Mouse (Mus musculus) heart, postnatal 25 days (tissue): ENCODE measurements around the gene Gm8764. TPM values are rescaled to one million over a fixed set of nuclear protein-coding genes. Genes with fewer than 3 reads are reported as not detected.
"Not testable (repeated sequence)": the region's sequence is repeated elsewhere in the genome, so short reads cannot be mapped to it uniquely, and the experiment has no call there.

Source experiments
- DNase-seq: peaks from one replicate; pipeline ENCODE4 v3.0.0; 2022; ENCODE audit warnings: low spot score
- intact Hi-C: fragments of 180-260 bp; cut with DNase I; formaldehyde crosslinking; loops from one replicate; pipeline ENCODE4 v1.15.1; 2025
- total RNA-seq, 2 experiments: library from RNA; stranded (reverse); gene quantifications; 2 replicates each; pipeline ENCODE4 v1.2.3; 2021

Gene Gm8764
- not detected for total RNA-seq

DNA sequence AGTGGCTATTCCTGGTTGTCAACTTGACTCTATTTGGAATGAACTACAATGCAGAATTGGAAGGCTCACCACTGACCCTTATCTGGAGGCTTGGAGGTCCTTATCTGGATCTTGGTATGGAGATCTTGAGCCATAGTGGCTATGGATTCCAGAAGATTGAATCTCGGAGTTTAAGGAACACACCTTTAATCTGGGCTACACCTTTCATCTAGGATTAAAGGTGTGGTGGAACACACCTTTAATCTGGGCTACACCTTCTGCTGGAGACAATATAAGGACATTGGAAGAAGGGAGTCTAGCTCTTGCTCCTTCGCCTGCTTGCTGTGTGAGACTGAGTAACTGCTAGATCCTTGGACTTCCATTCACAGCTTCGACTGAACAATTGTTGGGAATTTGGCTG is at the start of gene Gm8764:
Gene Gm8764 (plus strand): TSS at position 301 of the 400 bp plus-strand sequence.
- intact Hi-C loops, DNase-seq: not testable (repeated sequence)

DNA sequence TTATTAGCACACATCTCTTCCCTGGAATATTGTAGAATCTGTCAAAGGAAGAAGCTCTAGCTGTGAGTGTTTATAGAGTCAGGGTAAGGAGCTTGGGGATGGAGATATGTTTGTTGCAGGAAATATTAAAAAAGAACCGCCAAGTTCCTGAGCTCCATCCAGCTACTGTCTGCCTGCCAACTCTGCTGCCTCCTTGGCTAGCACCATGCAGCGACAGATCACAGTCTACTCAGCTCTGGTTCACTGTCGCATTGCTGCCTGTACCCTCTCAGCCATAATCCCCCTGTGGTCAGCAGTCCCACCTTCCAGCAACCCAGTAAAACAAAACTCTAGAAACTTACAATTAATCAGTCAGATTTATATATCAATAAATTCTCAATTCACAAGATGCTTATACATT is 49.8 kb upstream of the Gm8764 start:
- intact Hi-C loops = no loop called here
- DNase-seq = no peak

DNA sequence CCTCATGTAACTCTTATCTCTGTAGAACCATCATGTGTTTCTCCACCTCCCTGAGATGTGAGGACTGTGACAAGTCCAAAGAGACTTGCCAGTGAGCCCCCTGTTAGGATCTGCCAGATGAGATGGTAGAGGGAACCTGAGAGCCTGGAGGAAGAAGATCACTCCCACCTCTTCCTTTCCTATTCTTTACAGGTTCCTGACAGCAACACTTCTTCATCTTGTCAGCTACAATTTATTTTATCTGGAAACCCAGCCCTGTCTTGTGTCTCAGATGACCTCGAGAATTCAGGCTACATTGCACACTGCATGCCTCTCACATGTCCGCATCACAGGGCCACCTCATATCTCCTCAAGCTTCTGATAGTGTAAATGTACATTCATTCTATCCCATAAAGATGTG is 41.5 kb upstream of the Gm8764 start:
- intact Hi-C loops = no loop called here
- no peak for DNase-seq

DNA sequence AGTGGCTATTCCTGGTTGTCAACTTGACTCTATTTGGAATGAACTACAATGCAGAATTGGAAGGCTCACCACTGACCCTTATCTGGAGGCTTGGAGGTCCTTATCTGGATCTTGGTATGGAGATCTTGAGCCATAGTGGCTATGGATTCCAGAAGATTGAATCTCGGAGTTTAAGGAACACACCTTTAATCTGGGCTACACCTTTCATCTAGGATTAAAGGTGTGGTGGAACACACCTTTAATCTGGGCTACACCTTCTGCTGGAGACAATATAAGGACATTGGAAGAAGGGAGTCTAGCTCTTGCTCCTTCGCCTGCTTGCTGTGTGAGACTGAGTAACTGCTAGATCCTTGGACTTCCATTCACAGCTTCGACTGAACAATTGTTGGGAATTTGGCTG is 17.1 kb upstream of the Gm8764 start, which contains the start of gene Gm21293:
Gene Gm21293 (plus strand): TSS at position 301 of the 400 bp plus-strand sequence.
- intact Hi-C loops, DNase-seq: not testable (repeated sequence)

DNA sequence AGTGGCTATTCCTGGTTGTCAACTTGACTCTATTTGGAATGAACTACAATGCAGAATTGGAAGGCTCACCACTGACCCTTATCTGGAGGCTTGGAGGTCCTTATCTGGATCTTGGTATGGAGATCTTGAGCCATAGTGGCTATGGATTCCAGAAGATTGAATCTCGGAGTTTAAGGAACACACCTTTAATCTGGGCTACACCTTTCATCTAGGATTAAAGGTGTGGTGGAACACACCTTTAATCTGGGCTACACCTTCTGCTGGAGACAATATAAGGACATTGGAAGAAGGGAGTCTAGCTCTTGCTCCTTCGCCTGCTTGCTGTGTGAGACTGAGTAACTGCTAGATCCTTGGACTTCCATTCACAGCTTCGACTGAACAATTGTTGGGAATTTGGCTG is 8.6 kb upstream of the Gm8764 start, which contains the start of gene Gm6763:
Gene Gm6763 (plus strand): TSS at position 301 of the 400 bp plus-strand sequence.
- DNase-seq, intact Hi-C loops: not testable (repeated sequence)

DNA sequence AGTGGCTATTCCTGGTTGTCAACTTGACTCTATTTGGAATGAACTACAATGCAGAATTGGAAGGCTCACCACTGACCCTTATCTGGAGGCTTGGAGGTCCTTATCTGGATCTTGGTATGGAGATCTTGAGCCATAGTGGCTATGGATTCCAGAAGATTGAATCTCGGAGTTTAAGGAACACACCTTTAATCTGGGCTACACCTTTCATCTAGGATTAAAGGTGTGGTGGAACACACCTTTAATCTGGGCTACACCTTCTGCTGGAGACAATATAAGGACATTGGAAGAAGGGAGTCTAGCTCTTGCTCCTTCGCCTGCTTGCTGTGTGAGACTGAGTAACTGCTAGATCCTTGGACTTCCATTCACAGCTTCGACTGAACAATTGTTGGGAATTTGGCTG is 8.4 kb downstream of the Gm8764 start, which contains the start of gene Gm21304:
Gene Gm21304 (plus strand): TSS at position 301 of the 400 bp plus-strand sequence.
- intact Hi-C loops = not testable (repeated sequence)

DNA sequence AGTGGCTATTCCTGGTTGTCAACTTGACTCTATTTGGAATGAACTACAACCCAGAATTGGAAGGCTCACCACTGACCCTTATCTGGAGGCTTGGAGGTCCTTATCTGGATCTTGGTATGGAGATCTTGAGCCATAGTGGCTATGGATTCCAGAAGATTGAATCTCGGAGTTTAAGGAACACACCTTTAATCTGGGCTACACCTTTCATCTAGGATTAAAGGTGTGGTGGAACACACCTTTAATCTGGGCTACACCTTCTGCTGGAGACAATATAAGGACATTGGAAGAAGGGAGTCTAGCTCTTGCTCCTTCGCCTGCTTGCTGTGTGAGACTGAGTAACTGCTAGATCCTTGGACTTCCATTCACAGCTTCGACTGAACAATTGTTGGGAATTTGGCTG is 16.9 kb downstream of the Gm8764 start, which contains the start of gene Gm21312:
Gene Gm21312 (plus strand): TSS at position 301 of the 400 bp plus-strand sequence.
- DNase-seq, intact Hi-C loops: not testable (repeated sequence)

More for the DNA sequence above, 8.4 kb downstream of the Gm8764 start, which contains the start of gene Gm21304:
- DNase-seq = not testable (repeated sequence)

DNA sequence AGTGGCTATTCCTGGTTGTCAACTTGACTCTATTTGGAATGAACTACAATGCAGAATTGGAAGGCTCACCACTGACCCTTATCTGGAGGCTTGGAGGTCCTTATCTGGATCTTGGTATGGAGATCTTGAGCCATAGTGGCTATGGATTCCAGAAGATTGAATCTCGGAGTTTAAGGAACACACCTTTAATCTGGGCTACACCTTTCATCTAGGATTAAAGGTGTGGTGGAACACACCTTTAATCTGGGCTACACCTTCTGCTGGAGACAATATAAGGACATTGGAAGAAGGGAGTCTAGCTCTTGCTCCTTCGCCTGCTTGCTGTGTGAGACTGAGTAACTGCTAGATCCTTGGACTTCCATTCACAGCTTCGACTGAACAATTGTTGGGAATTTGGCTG is 25.4 kb downstream of the Gm8764 start, which contains the start of gene Gm20765:
Gene Gm20765 (plus strand): TSS at position 301 of the 400 bp plus-strand sequence.
- DNase-seq, intact Hi-C loops: not testable (repeated sequence)

DNA sequence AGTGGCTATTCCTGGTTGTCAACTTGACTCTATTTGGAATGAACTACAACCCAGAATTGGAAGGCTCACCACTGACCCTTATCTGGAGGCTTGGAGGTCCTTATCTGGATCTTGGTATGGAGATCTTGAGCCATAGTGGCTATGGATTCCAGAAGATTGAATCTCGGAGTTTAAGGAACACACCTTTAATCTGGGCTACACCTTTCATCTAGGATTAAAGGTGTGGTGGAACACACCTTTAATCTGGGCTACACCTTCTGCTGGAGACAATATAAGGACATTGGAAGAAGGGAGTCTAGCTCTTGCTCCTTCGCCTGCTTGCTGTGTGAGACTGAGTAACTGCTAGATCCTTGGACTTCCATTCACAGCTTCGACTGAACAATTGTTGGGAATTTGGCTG is 33.9 kb downstream of the Gm8764 start, which contains the start of gene Gm4340:
Gene Gm4340 (plus strand): TSS at position 301 of the 400 bp plus-strand sequence.
- not testable (repeated sequence) for DNase-seq

DNA sequence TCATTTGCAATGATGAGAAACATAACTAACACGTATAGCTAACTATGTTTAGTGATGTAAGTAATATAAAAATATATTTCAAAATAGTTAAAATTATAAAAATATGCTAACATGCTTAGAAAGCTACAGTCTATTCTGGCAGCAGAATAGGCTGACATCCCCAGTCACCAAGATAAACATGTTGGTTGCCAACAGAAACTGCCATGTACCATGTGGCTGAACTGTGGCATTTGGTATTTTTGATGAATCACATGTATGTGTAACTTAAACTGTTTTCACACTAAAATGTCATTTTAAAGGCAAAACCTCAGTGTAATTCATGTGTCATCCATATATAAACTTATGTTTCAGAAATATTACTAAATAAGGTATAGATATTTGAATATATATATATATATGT is 49.8 kb downstream of the Gm8764 start:
- no peak for DNase-seq
- intact Hi-C loops = no loop called here

More for the DNA sequence above, 33.9 kb downstream of the Gm8764 start, which contains the start of gene Gm4340:
- intact Hi-C loops = not testable (repeated sequence)

DNA sequence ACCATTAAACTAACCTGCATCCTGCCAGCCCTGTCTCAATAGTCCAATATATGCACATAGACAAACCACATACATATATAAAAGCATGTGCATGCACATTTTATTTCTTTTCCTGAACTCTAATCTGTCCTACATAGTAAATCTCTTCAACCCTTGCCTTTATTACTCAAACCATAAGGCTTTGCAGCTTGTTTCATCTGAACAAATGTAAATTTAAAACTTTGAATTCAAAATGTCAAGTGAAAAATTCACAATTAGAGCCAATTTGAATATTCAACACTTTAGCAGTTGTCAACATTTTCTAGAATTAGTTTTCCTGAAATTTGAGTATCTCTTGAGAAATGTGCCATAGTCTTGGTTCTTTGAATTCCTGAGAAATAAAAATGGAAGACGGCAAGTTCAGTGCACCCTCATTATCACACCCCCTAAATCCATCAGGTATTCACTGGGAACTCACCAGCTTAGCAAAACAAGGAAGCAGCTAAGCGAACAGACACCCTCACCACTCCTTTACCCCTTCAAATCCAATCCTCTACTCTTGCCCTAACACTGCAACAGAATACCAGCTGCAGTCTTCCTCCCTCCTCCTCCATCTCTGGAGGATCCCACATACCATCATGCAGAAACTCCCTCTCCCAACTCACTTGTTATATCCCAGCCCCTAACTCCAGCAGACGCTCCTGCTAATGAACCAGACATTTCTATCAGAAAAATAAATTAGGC is 50.6 kb downstream of the Gm8764 start:
- DNase-seq = no peak
- intact Hi-C loops = no loop called here

Other genes starting within 250 kb of the Gm8764 start
- not detected for gene Gm21293, start 17.0 kb upstream of the Gm8764 start, total RNA-seq
- gene Gm6763, start 8.5 kb upstream of the Gm8764 start, total RNA-seq = not detected
- gene Gm21304, start 8.5 kb downstream of the Gm8764 start, total RNA-seq = not detected
- not detected for gene Gm21312, start 17.0 kb downstream of the Gm8764 start, total RNA-seq
- gene Gm20765, start 25.5 kb downstream of the Gm8764 start, total RNA-seq = not detected
- not detected for gene Gm4340, start 34.0 kb downstream of the Gm8764 start, total RNA-seq